Mouse (Mus musculus) limb, embryonic 15.5 days (tissue): ENCODE measurements around the gene Fam180a. TPM values are rescaled to one million over a fixed set of nuclear protein-coding genes. Genes with fewer than 3 reads are reported as not detected.
"Not testable (repeated sequence)": the region's sequence is repeated elsewhere in the genome, so short reads cannot be mapped to it uniquely, and the experiment has no call there.

Source experiments
- ATAC-seq: fragments of 200-750 bp; cut with Nextera tagmentation; 2 replicates; pipeline ENCODE4 v1.8.0; 2017; ENCODE audit warnings: low read depth, moderate TSS enrichment; ENCODE audit not compliant: insufficient number of reproducible peaks, low FRiP score, low TSS enrichment
- H3K27ac ChIP-seq: fragments of 300-500 bp; sonication (generic); 2 replicates; pipeline ENCODE4 v1.5.1; 2015; ENCODE audit warnings: moderate library complexity, mild to moderate bottlenecking, inconsistent platforms
- H3K27me3 ChIP-seq: fragments of 300-500 bp; sonication (generic); 2 replicates; pipeline ENCODE4 v1.6.1; 2015; ENCODE audit warnings: inconsistent platforms
- H3K36me3 ChIP-seq: fragments of 300-500 bp; sonication (generic); 2 replicates; pipeline ENCODE4 v1.6.1; 2015; ENCODE audit warnings: inconsistent platforms
- H3K4me1 ChIP-seq: fragments of 300-500 bp; sonication (generic); 2 replicates; pipeline ENCODE4 v1.6.1; 2015; ENCODE audit warnings: inconsistent platforms
- H3K4me2 ChIP-seq: fragments of 300-500 bp; sonication (generic); 2 replicates; pipeline ENCODE4 v1.6.1; 2015; ENCODE audit warnings: mild to moderate bottlenecking, inconsistent platforms
- H3K4me3 ChIP-seq: fragments of 300-500 bp; sonication (generic); 2 replicates; pipeline ENCODE4 v1.5.1; 2015; ENCODE audit warnings: mild to moderate bottlenecking, inconsistent platforms
- H3K9ac ChIP-seq: fragments of 300-500 bp; sonication (generic); 2 replicates; pipeline ENCODE4 v1.6.1; 2015; ENCODE audit warnings: inconsistent platforms
- H3K9me3 ChIP-seq: fragments of 300-500 bp; sonication (generic); 2 replicates; pipeline ENCODE4 v1.6.1; 2016; ENCODE audit warnings: inconsistent platforms
- WGBS: fragments of 180-500 bp; shearing (Covaris S2); methylation state at CpG from one replicate; pipeline ENCODE4 v1.1.7; 2015; 5-methylcytosine and 5-hydroxymethylcytosine counted together
- polyA plus RNA-seq: library from polyadenylated mRNA; unstranded; fragments of >200 nt; fragmentation: Nextera tagmentation; extraction: Ambion mirVana; gene quantifications from 2 replicates; pipeline ENCODE4 v1.2.1, GENCODE M21; 2015

Gene Fam180a
- polyA plus RNA-seq = 6.8 and 8.5 TPM in 2 replicates

DNA sequence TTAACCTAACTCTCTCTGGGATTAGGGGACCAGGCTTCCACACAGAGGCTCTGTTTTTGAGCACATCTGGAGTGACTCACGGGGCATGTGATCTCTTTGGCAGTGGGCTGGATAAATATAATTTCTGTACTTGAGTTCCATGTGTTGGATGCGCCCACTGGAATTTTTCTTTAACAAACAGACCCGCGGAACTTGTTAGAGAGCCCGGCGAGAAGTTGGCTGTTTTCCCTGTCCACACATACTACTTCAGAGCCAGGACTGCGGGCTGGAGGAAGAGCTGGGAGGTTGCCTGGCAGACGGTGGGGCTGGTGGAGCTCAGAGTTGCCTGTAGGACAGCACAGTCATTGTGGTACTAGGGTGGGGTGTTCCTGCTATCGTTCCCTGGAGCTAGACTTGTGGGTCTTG lies at the start of gene Fam180a:
Gene Fam180a, minus strand, starts transcription at position 31 of the 405 bp plus-strand sequence.
- H3K36me3 ChIP-seq = no peaks in the 10 kb centered on the region
- H3K9me3 ChIP-seq = no peaks in the 10 kb centered on the region
- 30% methylated on average over 9 of the region's 9 CpGs for WGBS
- no peak within 1 kb of the TSS for H3K9ac ChIP-seq
- ATAC-seq = peak; percentile 87
- peak within 1 kb of the TSS; percentile 15 for H3K4me2 ChIP-seq
- H3K27ac ChIP-seq = peak within 1 kb of the TSS; percentile 87
- H3K4me1 ChIP-seq = peaks cover 49% of the 10 kb centered on the region
- no peaks in the 10 kb centered on the region for H3K27me3 ChIP-seq
- peak within 1 kb of the TSS; percentile 23 for H3K4me3 ChIP-seq

DNA sequence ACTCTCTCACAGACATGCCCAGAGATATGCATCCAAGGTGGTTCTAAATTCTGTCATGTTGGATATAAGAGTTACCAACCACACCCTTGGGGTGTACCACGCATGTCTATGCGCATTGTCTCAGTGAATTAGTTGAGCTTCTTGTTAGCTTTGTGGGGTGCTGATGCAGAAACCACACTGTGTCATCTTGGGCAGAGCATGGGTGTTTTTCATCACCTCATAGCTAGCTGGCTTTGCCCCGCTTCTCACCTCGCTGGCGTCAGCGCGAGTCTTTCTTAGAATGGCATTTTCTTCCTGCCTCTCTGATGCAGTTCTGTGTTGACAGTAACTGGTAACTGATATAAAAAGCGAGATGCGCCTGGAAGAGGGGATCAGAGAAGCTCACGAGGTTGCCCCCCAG lies 48.1 kb upstream of the Fam180a start:
- Histone ChIP-seq H3K4me1 (peaks cover 2% of the 10 kb centered on the region; the same call in 1 of the 2 replicates), H3K4me3 (no peak overlapping the region), H3K27me3 (no peaks in the 10 kb centered on the region), H3K27ac (no peak overlapping the region), H3K4me2 (no peak overlapping the region), H3K9ac (no peak overlapping the region), H3K9me3 (no peaks in the 10 kb centered on the region), H3K36me3 (no peaks in the 10 kb centered on the region)
- ATAC-seq = no peak
- 89% methylated on average over 10 of the region's 10 CpGs for WGBS

GRCm38 (mm10) chr6:35370356-35370755 lies 44.4 kb upstream of the Fam180a start:
- Histone ChIP-seq H3K4me2 (no peak overlapping the region), H3K4me1 (no peaks in the 10 kb centered on the region), H3K9ac (no peak overlapping the region), H3K4me3 (no peak overlapping the region), H3K27ac (no peak overlapping the region), H3K9me3 (no peaks in the 10 kb centered on the region), H3K27me3 (no peaks in the 10 kb centered on the region), H3K36me3 (no peaks in the 10 kb centered on the region)
- ATAC-seq = no peak
- 90% methylated on average over 7 of the region's 7 CpGs for WGBS

DNA sequence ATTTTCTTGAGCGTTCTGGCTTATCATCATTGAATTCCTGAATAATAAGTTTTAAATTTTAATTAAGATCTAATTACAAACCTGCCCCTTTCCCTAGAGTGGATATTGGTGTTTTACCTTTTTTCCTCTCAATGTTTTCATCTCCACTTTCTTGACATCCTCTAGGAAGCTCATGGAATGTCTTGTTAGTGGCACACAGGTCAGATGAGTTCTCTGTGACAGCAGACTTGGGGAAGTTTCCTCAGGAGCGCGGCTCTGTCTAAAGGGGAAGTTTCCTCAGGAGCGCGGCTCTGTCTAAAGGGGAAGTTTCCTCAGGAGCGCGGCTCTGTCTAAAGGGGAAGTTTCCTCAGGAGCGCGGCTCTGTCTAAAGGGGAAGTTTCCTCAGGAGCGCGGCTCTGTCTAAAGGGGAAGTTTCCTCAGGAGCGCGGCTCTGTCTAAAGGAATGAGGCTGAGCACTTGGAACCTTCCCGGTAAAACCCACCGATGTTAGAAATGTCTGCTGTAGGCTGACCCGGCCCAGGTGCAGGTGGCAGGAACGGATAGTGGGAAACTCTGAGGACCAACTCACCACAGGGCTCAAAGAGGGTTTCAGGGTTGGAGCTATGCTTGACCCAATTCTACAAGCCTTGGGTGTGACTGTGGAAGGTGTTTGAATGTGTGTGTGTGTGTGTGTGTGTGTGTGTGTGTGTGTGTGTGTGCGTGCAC lies 43.8 kb upstream of the Fam180a start:
- not testable (repeated sequence) for H3K27me3 ChIP-seq, H3K27ac ChIP-seq, H3K9ac ChIP-seq, H3K4me1 ChIP-seq, H3K9me3 ChIP-seq, H3K4me3 ChIP-seq, H3K4me2 ChIP-seq, ATAC-seq, H3K36me3 ChIP-seq
- 86% methylated on average over 18 of the region's 18 CpGs for WGBS

DNA sequence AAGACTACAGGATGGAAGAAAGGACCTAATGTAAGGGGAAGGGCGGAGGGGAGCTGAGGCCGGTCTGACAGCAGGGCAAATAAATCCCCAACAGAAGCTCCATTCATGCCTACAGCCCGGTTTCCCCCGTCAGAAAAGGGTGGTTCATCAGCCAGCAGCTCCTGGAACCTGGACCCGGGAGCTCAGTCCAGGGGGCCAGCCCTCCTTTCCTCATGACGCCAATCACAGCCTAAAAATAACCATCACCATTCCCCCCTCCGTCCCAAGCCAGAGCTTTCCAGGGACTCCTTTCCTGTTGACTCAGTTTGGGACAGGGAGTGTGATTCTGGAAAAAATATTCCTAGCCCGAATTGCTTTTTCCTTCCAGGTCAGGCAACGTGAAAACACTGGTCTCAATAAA lies 36.7 kb upstream of the Fam180a start:
- Histone ChIP-seq H3K9ac (no peak overlapping the region), H3K4me3 (no peak overlapping the region), H3K4me2 (0 out of 2 replicates have a peak overlapping the region, but pooled peaks have one; percentile 7), H3K27me3 (no peaks in the 10 kb centered on the region), H3K4me1 (0 out of 2 replicates have a peak, but pooled peaks cover 4% of the 10 kb centered on the region), H3K9me3 (no peaks in the 10 kb centered on the region), H3K36me3 (no peaks in the 10 kb centered on the region), H3K27ac (peak overlapping the region; percentile 74)
- peak; percentile 55; the same call in 1 of the 2 replicates for ATAC-seq
- WGBS = 46% methylated on average over 9 of the region's 9 CpGs

GRCm38 (mm10) chr6:35355320-35355719 lies 29.4 kb upstream of the Fam180a start:
- no peak for ATAC-seq
- no peak overlapping the region for H3K4me3 ChIP-seq
- WGBS = 55% methylated on average over 3 of the region's 3 CpGs

GRCm38 (mm10) chr6:35354622-35354998 lies 28.7 kb upstream of the Fam180a start:
- Histone ChIP-seq H3K36me3 (no peaks in the 10 kb centered on the region), H3K9me3 (no peaks in the 10 kb centered on the region), H3K27ac (no peak overlapping the region), H3K4me2 (peak overlapping the region; percentile 29), H3K9ac (no peak overlapping the region), H3K4me3 (no peak overlapping the region), H3K27me3 (no peaks in the 10 kb centered on the region), H3K4me1 (peaks cover 31% of the 10 kb centered on the region)
- ATAC-seq = peak; percentile 59; the same call in 1 of the 2 replicates
- 9% methylated on average over 6 of the region's 6 CpGs for WGBS

More at GRCm38 (mm10) chr6:35355320-35355719, 29.4 kb upstream of the Fam180a start:
- Histone ChIP-seq H3K4me2 (no peak overlapping the region), H3K27me3 (no peaks in the 10 kb centered on the region), H3K27ac (no peak overlapping the region), H3K4me1 (peaks cover 25% of the 10 kb centered on the region), H3K36me3 (no peaks in the 10 kb centered on the region), H3K9me3 (no peaks in the 10 kb centered on the region), H3K9ac (no peak overlapping the region)

- WGBS = 7% methylated on average over 18 of the region's 18 CpGs
- Histone ChIP-seq H3K36me3 (no peaks in the 10 kb centered on the region), H3K27ac (peak overlapping the region; percentile 22), H3K9ac (no peak overlapping the region), H3K4me3 (no peak overlapping the region), H3K9me3 (no peaks in the 10 kb centered on the region), H3K4me1 (peaks cover 31% of the 10 kb centered on the region), H3K27me3 (no peaks in the 10 kb centered on the region), H3K4me2 (peak overlapping the region; percentile 29; the same call in 1 of the 2 replicates)
- ATAC-seq = no peak
These were observed 28.1 kb upstream of the Fam180a start for GRCm38 (mm10) chr6:35353846-35354621.

DNA sequence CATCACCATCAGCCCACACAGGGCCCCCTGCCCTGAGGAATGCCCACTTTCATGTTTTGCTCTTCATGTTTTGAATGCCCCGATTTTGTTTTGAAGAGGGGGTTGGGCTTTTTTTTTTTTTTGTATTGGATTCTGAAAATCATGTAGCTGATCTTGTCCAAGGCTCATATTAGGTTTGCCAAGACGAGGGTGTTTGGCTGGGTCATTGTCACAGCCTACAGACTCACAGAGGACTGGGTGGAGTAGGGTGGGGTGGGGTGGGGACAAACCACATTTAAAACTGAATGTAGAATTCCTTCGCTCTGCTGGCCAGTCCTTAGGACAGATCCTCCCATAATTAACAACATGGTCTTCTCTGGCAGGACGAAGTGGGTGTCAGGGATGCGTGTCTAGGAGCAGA lies 27.5 kb upstream of the Fam180a start:
- peak overlapping the region; percentile 29; the same call in 1 of the 2 replicates for H3K4me2 ChIP-seq
- no peak for ATAC-seq

GRCm38 (mm10) chr6:35352867-35353266 lies 26.9 kb upstream of the Fam180a start:
- no peak overlapping the region for H3K27ac ChIP-seq
- H3K27me3 ChIP-seq = no peaks in the 10 kb centered on the region
- H3K9ac ChIP-seq = no peak overlapping the region
- no peak overlapping the region for H3K4me2 ChIP-seq
- WGBS = 74% methylated on average over 8 of the region's 8 CpGs
- peaks cover 31% of the 10 kb centered on the region for H3K4me1 ChIP-seq
- no peaks in the 10 kb centered on the region for H3K36me3 ChIP-seq
- no peaks in the 10 kb centered on the region for H3K9me3 ChIP-seq
- no peak for ATAC-seq
- H3K4me3 ChIP-seq = no peak overlapping the region

More for the DNA sequence above, 27.5 kb upstream of the Fam180a start:
- Histone ChIP-seq H3K4me1 (peaks cover 31% of the 10 kb centered on the region), H3K4me3 (no peak overlapping the region), H3K27me3 (no peaks in the 10 kb centered on the region), H3K9me3 (no peaks in the 10 kb centered on the region), H3K36me3 (no peaks in the 10 kb centered on the region), H3K27ac (no peak overlapping the region), H3K9ac (no peak overlapping the region)
- 42% methylated on average over 5 of the region's 5 CpGs for WGBS

GRCm38 (mm10) chr6:35351826-35352225 lies 25.9 kb upstream of the Fam180a start:
- no peak overlapping the region for H3K4me3 ChIP-seq
- no peaks in the 10 kb centered on the region for H3K9me3 ChIP-seq
- H3K4me1 ChIP-seq = peaks cover 31% of the 10 kb centered on the region
- H3K27me3 ChIP-seq = no peaks in the 10 kb centered on the region
- ATAC-seq = no peak
- H3K27ac ChIP-seq = no peak overlapping the region
- 93% methylated on average over 3 of the region's 3 CpGs for WGBS
- no peak overlapping the region for H3K9ac ChIP-seq
- H3K4me2 ChIP-seq = no peak overlapping the region
- H3K36me3 ChIP-seq = no peaks in the 10 kb centered on the region

GRCm38 (mm10) chr6:35349784-35350183 lies 23.8 kb upstream of the Fam180a start:
- no peaks in the 10 kb centered on the region for H3K27me3 ChIP-seq
- no peaks in the 10 kb centered on the region for H3K9me3 ChIP-seq
- no peak overlapping the region for H3K4me3 ChIP-seq
- peaks cover 28% of the 10 kb centered on the region for H3K4me1 ChIP-seq
- H3K36me3 ChIP-seq = no peaks in the 10 kb centered on the region
- no peak overlapping the region for H3K9ac ChIP-seq
- 36% methylated on average over 7 of the region's 7 CpGs for WGBS
- H3K4me2 ChIP-seq = no peak overlapping the region
- 0 out of 2 replicates have a peak overlapping the region, but pooled peaks have one; percentile 27 for H3K27ac ChIP-seq
- no peak for ATAC-seq
